Mouse (Mus musculus): ENCODE measurements around the gene Glipr2.

DNA sequence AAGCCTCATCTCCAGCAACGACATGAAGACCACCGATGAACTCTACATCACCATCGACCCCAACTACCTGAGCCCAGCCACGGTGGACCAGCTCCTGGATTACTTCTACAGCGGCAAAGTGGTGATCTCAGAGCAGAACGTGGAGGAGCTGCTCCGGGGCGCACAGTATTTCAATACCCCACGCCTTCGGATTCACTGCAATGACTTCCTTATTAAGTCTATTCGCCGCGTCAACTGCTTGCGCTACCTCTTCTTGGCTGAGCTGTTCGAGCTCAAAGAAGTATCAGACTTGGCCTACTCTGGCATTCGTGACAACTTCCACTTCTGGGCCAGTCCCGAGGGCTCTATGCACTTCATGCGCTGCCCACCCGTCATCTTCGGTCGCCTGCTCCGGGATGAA lies 26.6 kb downstream of the Glipr2 start:
- TF ChIP-seq CTCF (IDR thresholded peaks at IDR 0.05; ENCODE audit: low read depth, low read length) (no peak), GATA1 (IDR thresholded peaks at IDR 0.05; ENCODE audit: borderline replicate concordance, low read length) (no peak)
